Mouse (Mus musculus): ENCODE data around the gene Cacng7.

Cacng7 gene

GRCm38 (mm10) chr7:3354850-3355249 lies 22.1 kb downstream of the Cacng7 start:
- TF ChIP-seq GATA4 (IDR thresholded peaks at IDR 0.05; ENCODE audit: insufficient replicate concordance, low read length): no peak

GRCm38 (mm10) chr7:3360678-3361077 lies 27.9 kb downstream of the Cacng7 start:
- TF ChIP-seq GATA4 (IDR thresholded peaks at IDR 0.05; ENCODE audit: insufficient replicate concordance, low read length): no peak

GRCm38 (mm10) chr7:3365547-3366279 lies 33.0 kb downstream of the Cacng7 start:
- no peak for TF ChIP-seq GATA4 (IDR thresholded peaks at IDR 0.05; ENCODE audit: insufficient replicate concordance, low read length)

GRCm38 (mm10) chr7:3366705-3367516 lies 34.2 kb downstream of the Cacng7 start:
- no peak for TF ChIP-seq GATA4 (IDR thresholded peaks at IDR 0.05; ENCODE audit: insufficient replicate concordance, low read length)

GRCm38 (mm10) chr7:3367569-3367968 lies 34.8 kb downstream of the Cacng7 start:
- TF ChIP-seq GATA4 (IDR thresholded peaks at IDR 0.05; ENCODE audit: insufficient replicate concordance, low read length): no peak

- TF ChIP-seq GATA4 (IDR thresholded peaks at IDR 0.05; ENCODE audit: insufficient replicate concordance, low read length): no peak
Measured at GRCm38 (mm10) chr7:3368311-3368710, 35.6 kb downstream of the Cacng7 start.

GRCm38 (mm10) chr7:3369189-3369588 lies 36.4 kb downstream of the Cacng7 start:
- no peak for TF ChIP-seq GATA4 (IDR thresholded peaks at IDR 0.05; ENCODE audit: insufficient replicate concordance, low read length)

GRCm38 (mm10) chr7:3370407-3370806 lies 37.7 kb downstream of the Cacng7 start:
- no peak for TF ChIP-seq GATA4 (IDR thresholded peaks at IDR 0.05; ENCODE audit: insufficient replicate concordance, low read length)

GRCm38 (mm10) chr7:3372376-3372775 lies 39.6 kb downstream of the Cacng7 start:
- TF ChIP-seq GATA4 (IDR thresholded peaks at IDR 0.05; ENCODE audit: insufficient replicate concordance, low read length): no peak

GRCm38 (mm10) chr7:3373754-3374153 lies 41.0 kb downstream of the Cacng7 start:
- TF ChIP-seq GATA4 (IDR thresholded peaks at IDR 0.05; ENCODE audit: insufficient replicate concordance, low read length): no peak

- no peak for TF ChIP-seq GATA4 (IDR thresholded peaks at IDR 0.05; ENCODE audit: insufficient replicate concordance, low read length)
Measured at GRCm38 (mm10) chr7:3376831-3377230, 44.1 kb downstream of the Cacng7 start.

GRCm38 (mm10) chr7:3382123-3382522 lies 49.4 kb downstream of the Cacng7 start:
- no peak for TF ChIP-seq GATA4 (IDR thresholded peaks at IDR 0.05; ENCODE audit: insufficient replicate concordance, low read length)

GRCm38 (mm10) chr7:3384807-3385319 lies 52.1 kb downstream of the Cacng7 start:
- no peak for TF ChIP-seq GATA4 (IDR thresholded peaks at IDR 0.05; ENCODE audit: insufficient replicate concordance, low read length)

- no peak for TF ChIP-seq GATA4 (IDR thresholded peaks at IDR 0.05; ENCODE audit: insufficient replicate concordance, low read length)
Measured at GRCm38 (mm10) chr7:3386036-3386730, 53.4 kb downstream of the Cacng7 start.

- TF ChIP-seq GATA4 (IDR thresholded peaks at IDR 0.05; ENCODE audit: insufficient replicate concordance, low read length): no peak
Measured at GRCm38 (mm10) chr7:3387761-3388160, 55.0 kb downstream of the Cacng7 start.

All from liver, adult (tissue).